Mouse (Mus musculus) midbrain, postnatal 0 days (tissue): ENCODE measurements around the gene Pcsk2. TPM values are rescaled to one million over a fixed set of nuclear protein-coding genes. Genes with fewer than 3 reads are reported as not detected.

Experiments used
- ATAC-seq: fragments of 200-750 bp; cut with Nextera tagmentation; 2 replicates; pipeline ENCODE4 v1.8.0; 2017; ENCODE audit warnings: moderate number of reproducible peaks, mild to moderate bottlenecking, moderate TSS enrichment, moderate library complexity; ENCODE audit not compliant: low FRiP score
- DNase-seq: peaks from one replicate; pipeline ENCODE4 v3.0.0-alpha.2; 2015; ENCODE audit warnings: low spot score
- H3K27ac ChIP-seq: fragments of 300-500 bp; sonication (generic); 2 replicates; pipeline ENCODE4 v1.5.1; 2014; ENCODE audit warnings: low read depth, mild to moderate bottlenecking, low read length, mixed read lengths
- H3K27me3 ChIP-seq: fragments of 300-500 bp; sonication (generic); 2 replicates; pipeline ENCODE4 v1.6.1; 2014; ENCODE audit warnings: low read length, control low read depth, mixed read lengths; ENCODE audit not compliant: insufficient read depth
- H3K36me3 ChIP-seq: fragments of 300-500 bp; sonication (generic); 2 replicates; pipeline ENCODE4 v1.6.1; 2014; ENCODE audit warnings: low read length, control low read depth, mixed read lengths; ENCODE audit not compliant: insufficient read depth
- H3K4me1 ChIP-seq: fragments of 300-500 bp; sonication (generic); 2 replicates; pipeline ENCODE4 v1.6.1; 2014; ENCODE audit warnings: mild to moderate bottlenecking, control low read depth, antibody characterized with exemption, low read length, mixed read lengths; ENCODE audit not compliant: insufficient read depth
- H3K4me2 ChIP-seq: fragments of 300-500 bp; sonication (generic); 2 replicates; pipeline ENCODE4 v1.6.1; 2014; ENCODE audit warnings: low read depth, mild to moderate bottlenecking, low read length, mixed read lengths; ENCODE audit not compliant: poor library complexity, severe bottlenecking
- H3K4me3 ChIP-seq: fragments of 300-500 bp; sonication (generic); 2 replicates; pipeline ENCODE4 v1.5.1; 2014; ENCODE audit warnings: low read depth, mild to moderate bottlenecking, low read length, moderate library complexity
- H3K9ac ChIP-seq: fragments of 300-500 bp; sonication (generic); replicated peaks from 2 replicates; pipeline ENCODE4 v1.6.1; 2014; ENCODE audit warnings: mild to moderate bottlenecking, low read length, moderate library complexity, mixed read lengths; ENCODE audit not compliant: poor library complexity, severe bottlenecking
- H3K9me3 ChIP-seq: fragments of 300-500 bp; sonication (generic); 2 replicates; pipeline ENCODE4 v1.6.1; 2016; ENCODE audit warnings: low read length, control low read depth
- CTCF ChIP-seq: IDR thresholded peaks from 2 replicates; pipeline ENCODE4 v1.5.1; 2016; ENCODE audit warnings: antibody characterized with exemption, mild to moderate bottlenecking
- WGBS: fragments of 180-500 bp; shearing (Covaris S2); extraction: QIAGEN DNeasy Blood & Tissue Kit; methylation state at CpG from one replicate; pipeline ENCODE4 v1.1.7; 2014; 5-methylcytosine and 5-hydroxymethylcytosine counted together
- polyA plus RNA-seq: library from polyadenylated mRNA; unstranded; fragments of >200 nt; fragmentation: Nextera tagmentation; extraction: Ambion mirVana; gene quantifications from 2 replicates; pipeline ENCODE4 v1.2.1, GENCODE M21; 2015
- total RNA-seq: library from RNA; depleted of rRNA; stranded (reverse); fragments of >200 nt; gene quantifications from 2 replicates; pipeline ENCODE4 v1.2.3, GENCODE M21; 2014

Pcsk2 gene
- total and polyA plus RNA-seq, 2 experiments from 2014 or later: 38.3 to 60.8 TPM

DNA sequence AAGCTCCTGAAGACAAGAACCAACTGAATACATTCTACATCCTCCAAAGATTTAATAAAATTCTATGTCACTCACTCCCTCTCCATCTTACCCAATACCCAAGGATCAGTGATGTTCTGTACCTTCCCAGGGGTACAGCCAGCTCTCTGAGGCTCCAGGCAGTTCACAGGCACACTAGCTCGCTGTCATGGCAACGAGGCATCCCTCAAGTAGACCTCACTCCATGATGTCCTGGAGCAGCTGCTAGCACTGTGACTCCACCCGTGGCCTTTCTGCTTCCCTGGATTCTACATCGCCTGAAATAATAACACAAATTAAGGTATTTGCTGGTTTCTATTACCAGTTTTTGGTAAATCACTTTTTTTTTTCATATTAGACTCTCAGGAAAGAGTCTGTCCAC lies 111.0 kb downstream of the Pcsk2 start:
- H3K9ac ChIP-seq: no peak overlapping the region
- no peak for ATAC-seq
- no peak overlapping the region for H3K27ac ChIP-seq
- no peaks in the 10 kb centered on the region for H3K36me3 ChIP-seq
- no peak overlapping the region for H3K4me2 ChIP-seq
- H3K4me1 ChIP-seq: no peaks in the 10 kb centered on the region; the same call in 1 of the 2 replicates
- 28% methylated on average over 4 of the region's 4 CpGs for whole genome bisulfite sequencing
- H3K9me3 ChIP-seq: no peaks in the 10 kb centered on the region
- H3K27me3 ChIP-seq: no peaks in the 10 kb centered on the region
- H3K4me3 ChIP-seq: no peak overlapping the region
- no peak for TF ChIP-seq CTCF
- peak; percentile 61 for DNase-seq

DNA sequence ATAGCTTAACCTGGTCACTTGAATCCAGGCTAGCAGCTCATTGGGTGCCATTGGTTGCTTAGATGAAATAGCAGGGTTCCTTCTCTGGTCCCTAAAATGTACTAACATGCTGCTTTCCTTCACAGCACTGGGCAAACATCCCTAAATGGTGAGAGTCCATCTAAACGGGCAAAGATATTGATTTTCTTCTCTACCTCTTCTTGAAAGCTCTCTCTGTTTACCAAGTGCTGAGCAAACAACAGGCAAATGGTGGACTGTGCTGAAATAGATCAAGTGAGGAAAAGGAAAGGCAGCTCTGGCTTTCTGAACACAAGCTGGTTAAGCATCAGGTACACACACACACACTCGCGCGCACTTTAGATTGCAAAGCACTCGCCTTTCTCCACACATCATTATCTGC lies 120.8 kb downstream of the Pcsk2 start:
- no peak for TF ChIP-seq CTCF
- Histone ChIP-seq H3K4me1 (no peaks in the 10 kb centered on the region), H3K9me3 (no peaks in the 10 kb centered on the region), H3K36me3 (no peaks in the 10 kb centered on the region), H3K27ac (no peak overlapping the region), H3K27me3 (no peaks in the 10 kb centered on the region), H3K4me2 (no peak overlapping the region), H3K4me3 (no peak overlapping the region), H3K9ac (no peak overlapping the region)
- no peak for ATAC-seq
- whole genome bisulfite sequencing: 90% methylated on average over 5 of the region's 5 CpGs
- DNase-seq: no peak

DNA sequence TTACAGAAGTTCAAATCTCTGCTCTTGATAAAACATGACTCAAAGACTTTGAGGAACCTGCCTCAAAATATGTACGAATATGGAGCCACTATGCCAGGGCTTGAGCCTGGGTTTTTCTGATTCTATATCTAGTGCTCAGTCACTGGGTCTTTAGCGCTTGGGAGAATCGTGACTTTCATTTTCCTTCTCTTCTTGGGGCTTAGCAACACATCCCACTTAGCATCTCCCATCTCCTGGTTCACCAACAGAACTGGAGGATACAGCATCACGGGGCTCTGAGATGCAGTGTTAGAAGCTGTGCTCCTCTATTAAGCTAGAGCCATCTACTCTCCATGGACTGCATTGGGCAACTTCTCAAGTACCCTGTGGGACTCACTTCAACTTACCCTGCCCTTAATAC lies 131.9 kb downstream of the Pcsk2 start:
- Histone ChIP-seq H3K9ac (no peak overlapping the region), H3K27ac (no peak overlapping the region), H3K27me3 (no peaks in the 10 kb centered on the region), H3K9me3 (no peaks in the 10 kb centered on the region), H3K36me3 (no peaks in the 10 kb centered on the region), H3K4me2 (no peak overlapping the region), H3K4me3 (no peak overlapping the region), H3K4me1 (no peaks in the 10 kb centered on the region)
- TF ChIP-seq CTCF: no peak
- ATAC-seq (no peak), DNase-seq (no peak)
- 94% methylated on average over 4 of the region's 4 CpGs for WGBS

DNA sequence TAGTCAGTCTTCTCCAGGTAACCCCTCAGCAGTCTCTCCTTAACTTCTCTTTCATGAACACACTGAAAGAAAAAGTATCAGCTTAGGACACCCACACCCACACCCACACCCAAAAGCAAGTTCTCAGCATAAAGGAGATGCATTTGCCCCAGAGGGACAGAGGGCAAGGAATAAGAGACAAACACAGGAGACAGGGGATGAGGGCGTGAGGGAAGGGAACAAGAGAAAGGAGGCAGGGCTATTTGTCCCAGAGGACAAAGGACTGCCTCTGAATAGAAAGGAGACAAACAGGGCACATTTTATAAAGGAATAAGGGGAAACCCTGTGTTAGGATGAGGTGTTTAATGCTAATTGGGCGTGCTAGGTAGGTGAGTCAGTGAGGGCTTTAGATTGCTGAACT lies 133.6 kb downstream of the Pcsk2 start:
- no peak overlapping the region for H3K27ac ChIP-seq
- H3K4me1 ChIP-seq: no peaks in the 10 kb centered on the region
- no peak overlapping the region for H3K9ac ChIP-seq
- H3K27me3 ChIP-seq: no peaks in the 10 kb centered on the region
- no peak for TF ChIP-seq CTCF
- H3K9me3 ChIP-seq: no peaks in the 10 kb centered on the region
- H3K4me2 ChIP-seq: no peak overlapping the region
- H3K4me3 ChIP-seq: no peak overlapping the region
- DNase-seq (no peak), ATAC-seq (no peak)
- H3K36me3 ChIP-seq: no peaks in the 10 kb centered on the region
- 49% methylated on average over 2 of the region's 2 CpGs for WGBS

DNA sequence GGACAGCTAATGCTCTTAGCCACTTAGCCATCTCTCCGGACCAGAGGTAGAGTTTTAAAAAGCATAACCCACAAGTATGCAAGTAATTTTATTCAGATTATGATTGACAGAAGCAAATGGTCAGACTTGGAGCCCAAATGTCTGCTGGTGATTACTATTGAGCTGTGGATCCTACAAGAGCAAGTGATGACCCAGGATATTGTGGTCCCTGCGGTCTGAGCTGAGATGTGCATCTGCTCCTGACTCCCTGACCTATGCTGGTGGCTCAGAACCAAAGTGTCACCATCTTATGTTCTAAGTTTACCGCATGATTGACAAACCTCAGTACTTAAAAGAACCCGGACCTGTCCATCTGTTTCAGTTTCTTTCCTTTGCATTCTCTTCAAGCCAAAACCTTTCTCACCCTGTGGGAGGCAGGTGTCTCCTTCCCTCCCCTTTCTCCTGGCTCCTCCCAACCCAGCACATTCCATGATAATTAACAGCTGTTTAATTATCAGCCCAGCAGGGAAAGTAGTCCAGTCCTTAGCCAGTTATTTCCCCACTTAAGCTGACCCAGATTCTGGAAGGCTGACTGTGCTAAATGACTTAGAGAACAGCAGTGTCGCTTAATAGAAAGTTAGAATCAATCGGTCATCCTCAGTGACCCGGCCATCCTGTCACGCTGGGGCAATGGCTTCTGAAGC lies 136.1 kb downstream of the Pcsk2 start:
- no peak for TF ChIP-seq CTCF
- H3K27me3 ChIP-seq: no peaks in the 10 kb centered on the region
- no peaks in the 10 kb centered on the region for H3K4me1 ChIP-seq
- H3K9ac ChIP-seq: no peak overlapping the region
- no peak for ATAC-seq
- no peak overlapping the region for H3K27ac ChIP-seq
- no peak overlapping the region for H3K4me2 ChIP-seq
- DNase-seq: peak; percentile 72
- H3K4me3 ChIP-seq: no peak overlapping the region
- 72% methylated on average over 8 of the region's 8 CpGs for WGBS
- H3K36me3 ChIP-seq: no peaks in the 10 kb centered on the region
- no peaks in the 10 kb centered on the region for H3K9me3 ChIP-seq

DNA sequence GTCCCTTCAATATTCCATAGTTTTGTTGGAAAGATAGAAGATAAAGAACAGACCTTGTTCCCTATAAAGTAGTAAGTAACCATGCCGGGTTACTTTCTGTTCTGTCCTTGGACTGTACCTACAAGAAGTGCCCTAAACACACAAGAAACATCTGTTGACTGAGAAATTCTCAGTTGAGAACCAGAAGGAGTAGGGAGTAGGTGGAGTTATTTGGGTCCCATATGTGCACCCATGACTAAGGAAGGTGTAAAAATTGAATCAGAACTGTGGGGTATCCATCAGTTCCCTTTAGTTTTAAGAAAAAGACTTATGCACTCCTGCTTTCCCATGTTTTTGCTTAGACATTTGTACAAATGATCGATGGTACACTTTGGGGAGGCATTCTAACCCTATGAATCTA lies 137.6 kb downstream of the Pcsk2 start:
- Histone ChIP-seq H3K4me3 (no peak overlapping the region), H3K9ac (no peak overlapping the region), H3K27me3 (no peaks in the 10 kb centered on the region), H3K27ac (no peak overlapping the region), H3K4me2 (no peak overlapping the region), H3K36me3 (no peaks in the 10 kb centered on the region), H3K4me1 (no peaks in the 10 kb centered on the region), H3K9me3 (no peaks in the 10 kb centered on the region)
- ATAC-seq (no peak), DNase-seq (no peak)
- TF ChIP-seq CTCF: no peak
- 96% methylated on average over 2 of the region's 2 CpGs for WGBS
